Mouse (Mus musculus): ENCODE measurements at regions not wholly inside any gene's neighbourhood (a gene's known extent, or its start where the extent isn't known, plus 50 kb on each side); places are given as distances from the start of the nearest gene placed in this dataset.

DNA sequence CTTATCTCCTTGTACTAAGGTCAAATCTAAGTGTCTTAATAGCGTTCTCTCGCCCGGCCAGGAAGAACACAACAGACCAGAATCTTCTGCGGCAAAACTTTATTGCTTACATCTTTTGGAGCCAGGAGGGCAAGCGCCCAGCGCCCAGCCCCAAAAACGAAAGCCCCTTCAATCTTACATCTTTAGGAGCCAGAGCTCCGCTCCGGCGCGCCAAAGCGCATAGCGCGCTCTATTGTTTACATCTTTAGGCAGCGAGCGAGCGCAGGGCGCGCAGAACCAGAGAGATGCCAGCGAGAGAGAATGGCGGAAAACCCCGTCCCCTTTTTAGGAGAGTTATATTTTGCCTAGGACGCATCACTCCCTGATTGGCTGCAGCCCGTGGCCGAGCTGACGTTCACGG lies 373.2 kb upstream of the Gm21477 start:
- peak; percentile 12 to 61 for DNase-seq (ENCODE audit: low spot score in 2 of 2)
